Mouse (Mus musculus): Measurements from ENCODE around the gene Tdrd7.

Tdrd7 gene

DNA sequence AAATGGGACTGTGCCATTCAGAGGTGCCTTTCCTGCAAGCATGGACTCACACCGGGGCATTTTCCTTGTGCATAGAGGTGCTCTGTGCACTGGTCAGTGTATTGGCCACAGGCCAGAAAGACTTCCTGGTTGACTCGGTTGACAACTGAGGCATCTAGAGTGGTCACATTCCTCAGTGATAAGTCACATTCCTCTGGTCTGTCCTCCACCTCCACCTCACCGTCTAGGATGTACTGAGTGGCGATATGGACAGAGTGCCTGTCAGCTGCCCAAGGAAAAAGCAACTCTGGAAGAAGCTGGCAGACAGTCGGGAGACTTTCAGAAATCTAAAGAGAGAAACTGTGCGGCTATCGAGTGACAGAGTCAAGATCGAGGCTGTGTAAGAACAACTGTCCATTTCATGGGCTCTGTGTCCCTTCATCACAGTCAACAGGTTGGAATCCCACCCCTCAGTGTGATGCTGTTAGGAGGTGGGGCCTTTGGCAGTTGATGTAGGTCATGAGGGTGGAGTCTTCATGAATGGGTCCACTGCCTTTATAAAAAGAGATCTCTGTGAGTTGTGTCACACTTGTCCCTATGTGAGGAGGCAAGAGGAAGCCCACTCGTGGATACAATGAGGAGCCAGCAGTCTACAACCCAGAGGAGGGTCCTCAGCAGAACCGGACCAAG, at the start of gene Tdrd7:
TSS of gene Tdrd7 (plus strand) at position 564 of the 669 bp plus-strand sequence.
- DNase-seq = peak; percentile 69

DNA sequence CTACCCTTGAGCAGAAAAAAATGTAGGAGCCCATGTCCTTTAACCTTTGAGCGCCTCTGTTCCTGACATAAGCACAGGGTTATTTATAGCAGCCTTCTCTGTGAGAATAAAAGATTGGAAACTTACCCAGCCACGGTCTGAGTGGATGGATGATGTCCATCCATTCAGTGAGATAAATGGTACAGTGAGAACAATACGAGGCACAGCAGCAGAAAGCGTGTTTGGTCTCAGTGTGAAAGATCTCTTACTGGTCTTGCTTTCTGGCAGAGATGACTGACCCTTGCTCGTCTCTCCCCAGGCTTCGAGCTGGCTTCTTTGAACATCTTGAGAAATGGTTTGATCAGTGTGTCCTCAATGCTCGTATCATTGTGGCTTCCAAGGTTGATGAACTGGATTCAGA, 48.0 kb upstream of the Tdrd7 start:
- DNase-seq = no peak

DNA sequence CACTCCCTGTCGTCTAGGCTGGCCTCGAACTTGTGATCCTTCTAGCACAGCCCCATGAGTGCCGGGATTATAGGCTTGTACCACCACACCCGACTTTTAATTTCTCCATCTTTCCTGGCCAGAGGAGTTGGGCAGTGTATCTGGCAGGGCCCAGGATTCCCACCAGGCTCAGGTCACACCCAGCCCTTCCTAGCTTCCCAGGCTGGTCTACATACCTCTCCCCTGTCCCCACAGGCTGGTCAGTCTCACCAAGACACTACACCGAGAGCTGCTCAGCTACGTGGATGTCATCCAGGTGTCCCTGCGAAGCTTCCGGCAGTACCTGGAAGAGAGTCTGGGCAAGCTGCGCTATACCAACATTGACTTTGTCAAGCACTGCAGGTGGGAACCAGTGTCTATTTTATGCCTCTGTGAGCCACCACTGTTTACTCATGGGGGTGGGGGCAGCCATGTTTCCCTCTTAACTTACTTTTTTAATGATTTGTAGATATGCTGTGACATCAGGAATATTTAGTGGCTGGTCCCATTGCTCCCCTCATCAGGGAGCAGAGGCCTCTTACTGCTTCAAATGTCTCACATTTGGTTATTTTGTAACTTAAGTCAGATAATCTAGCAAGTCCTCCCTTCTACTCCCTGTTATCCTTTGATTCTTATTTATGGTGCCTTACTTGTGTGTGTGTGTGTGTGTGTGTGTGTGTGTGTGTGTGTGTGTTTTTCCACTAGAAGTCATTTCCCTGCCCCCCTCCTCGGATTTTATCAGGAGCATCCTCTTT, 43.3 kb upstream of the Tdrd7 start:
- DNase-seq = no peak

DNA sequence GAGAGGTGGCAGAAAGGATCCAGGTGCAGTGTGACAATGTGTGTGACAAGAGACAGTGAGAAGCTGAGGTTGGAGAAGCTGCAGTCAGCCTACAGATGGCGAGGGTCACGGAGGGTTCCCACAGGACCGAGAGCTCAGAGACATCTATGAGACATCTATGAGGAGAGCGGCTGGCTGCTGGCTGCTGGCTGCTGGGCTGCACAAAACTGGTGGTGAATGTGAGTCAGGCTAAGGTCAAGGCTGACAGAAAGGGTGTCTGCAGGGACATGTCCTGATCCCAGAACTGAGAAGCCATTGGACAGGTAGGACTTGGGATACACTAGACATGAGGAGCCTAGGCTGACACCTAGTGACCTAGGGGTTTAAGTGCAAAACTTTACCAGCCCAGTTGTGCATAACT, 41.1 kb upstream of the Tdrd7 start:
- no peak for DNase-seq

DNA sequence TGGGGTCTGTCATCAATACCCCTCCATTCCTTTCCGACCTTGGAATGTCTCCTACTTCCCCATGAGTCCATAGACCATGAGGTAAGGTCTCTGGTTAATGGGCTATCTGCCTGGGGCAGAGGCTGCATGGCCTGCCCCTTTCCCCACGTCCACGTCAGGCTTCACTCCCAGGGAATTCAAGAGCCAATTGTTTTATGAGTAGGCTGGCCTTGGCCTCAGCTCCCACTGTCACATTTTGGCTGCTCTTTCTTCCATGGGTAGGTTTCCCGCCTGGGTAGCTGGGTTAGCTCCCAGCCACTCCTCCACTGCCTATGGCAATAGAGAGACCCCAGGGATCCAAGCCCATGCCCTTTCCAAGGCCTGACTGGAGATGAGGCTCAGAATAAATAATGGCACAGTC, 36.6 kb upstream of the Tdrd7 start:
- no peak for DNase-seq

DNA sequence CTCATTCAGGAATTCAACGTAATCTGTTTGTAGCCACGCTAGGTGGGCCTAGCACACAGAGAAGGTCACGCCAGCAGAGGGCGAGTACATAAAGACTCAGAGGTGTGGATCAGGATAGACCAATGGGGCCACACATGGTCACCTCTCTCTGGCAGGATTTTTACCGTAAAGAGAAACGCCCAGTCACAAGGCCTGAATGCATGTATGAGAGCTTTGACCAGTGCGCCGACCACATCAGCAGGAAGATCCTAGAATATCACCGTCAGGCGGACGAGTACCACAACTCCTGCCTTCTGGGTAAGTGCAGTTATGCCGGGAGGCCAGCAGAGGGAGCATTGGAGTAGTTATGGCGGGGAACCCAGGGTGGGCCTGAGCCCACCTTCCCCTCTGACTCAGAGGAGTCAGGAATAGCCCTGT, 23.5 kb upstream of the Tdrd7 start:
- peak; percentile 74 for DNase-seq

DNA sequence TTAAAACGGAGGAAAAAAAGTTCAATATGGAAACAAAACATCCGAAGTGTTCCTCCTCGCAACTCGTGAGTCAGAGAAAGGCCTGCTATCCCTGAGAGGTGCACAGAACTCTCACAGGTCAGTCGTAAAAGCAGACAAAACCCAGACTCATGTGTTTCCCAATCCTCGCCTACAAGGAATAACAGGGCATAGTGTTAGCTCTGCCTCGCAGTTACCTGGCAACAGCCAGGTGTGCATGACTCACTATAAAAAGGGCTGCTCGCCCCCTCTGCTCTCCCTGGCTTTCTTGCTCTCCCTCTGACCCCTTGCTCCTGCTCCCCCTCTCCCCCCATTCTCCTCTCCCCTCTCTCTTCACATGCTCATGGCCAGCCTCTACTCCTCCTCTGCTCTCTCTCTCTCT, 17.4 kb upstream of the Tdrd7 start:
- DNase-seq = no peak

DNA sequence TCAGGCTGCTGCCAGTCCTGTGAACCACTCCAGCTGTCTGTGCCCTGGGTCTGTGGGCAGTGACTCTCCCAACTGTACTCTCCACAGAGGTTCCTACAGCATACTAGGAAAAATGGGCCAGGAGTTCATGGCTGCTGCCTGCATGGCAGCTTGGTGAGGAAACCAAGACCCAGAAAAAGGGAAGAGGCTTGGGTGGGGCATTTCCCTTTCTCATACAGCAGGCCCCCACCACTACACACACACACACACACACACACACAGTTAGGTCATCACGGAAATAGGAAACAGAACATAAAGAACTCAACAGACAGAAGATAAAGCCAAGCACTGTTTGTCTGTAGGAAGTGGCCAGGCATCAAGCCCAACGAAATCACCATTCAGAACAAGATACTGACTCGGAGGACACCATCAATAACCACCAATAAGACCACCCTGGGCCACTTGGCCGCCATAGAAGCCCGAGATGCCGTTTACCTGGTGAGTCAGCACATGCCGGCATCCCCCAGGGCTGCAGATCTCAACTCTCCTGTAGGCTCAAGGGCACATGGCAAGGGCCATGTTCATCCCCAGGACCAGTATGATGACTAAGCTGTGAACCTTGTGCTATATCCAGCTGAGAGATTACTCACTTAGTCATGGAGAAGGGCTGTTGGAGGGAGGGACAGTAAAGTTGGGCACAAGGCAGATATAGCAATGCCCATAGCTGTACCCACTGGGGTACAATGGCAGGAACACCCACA, 15.9 kb upstream of the Tdrd7 start:
- DNase-seq = no peak

DNA sequence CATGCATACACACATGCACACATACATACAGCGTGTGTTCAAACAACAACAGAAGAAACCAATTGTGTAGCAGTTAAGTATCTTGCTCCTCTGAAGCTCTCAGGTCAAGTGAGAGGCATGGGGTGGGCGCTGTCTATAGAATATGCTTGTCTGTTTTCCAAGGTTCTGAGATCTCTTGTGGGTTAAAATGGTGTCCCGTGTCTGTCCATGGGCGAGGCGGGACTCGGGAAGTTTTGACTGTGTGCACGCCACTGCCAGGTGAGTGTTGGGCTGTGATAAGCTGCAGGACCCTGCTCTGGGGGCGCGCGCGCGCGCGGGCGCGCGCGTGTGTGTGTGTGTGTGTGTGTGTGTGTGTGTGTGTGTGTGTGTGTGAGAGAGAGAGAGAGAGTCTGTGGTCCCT, 13.3 kb upstream of the Tdrd7 start:
- DNase-seq = no peak

DNA sequence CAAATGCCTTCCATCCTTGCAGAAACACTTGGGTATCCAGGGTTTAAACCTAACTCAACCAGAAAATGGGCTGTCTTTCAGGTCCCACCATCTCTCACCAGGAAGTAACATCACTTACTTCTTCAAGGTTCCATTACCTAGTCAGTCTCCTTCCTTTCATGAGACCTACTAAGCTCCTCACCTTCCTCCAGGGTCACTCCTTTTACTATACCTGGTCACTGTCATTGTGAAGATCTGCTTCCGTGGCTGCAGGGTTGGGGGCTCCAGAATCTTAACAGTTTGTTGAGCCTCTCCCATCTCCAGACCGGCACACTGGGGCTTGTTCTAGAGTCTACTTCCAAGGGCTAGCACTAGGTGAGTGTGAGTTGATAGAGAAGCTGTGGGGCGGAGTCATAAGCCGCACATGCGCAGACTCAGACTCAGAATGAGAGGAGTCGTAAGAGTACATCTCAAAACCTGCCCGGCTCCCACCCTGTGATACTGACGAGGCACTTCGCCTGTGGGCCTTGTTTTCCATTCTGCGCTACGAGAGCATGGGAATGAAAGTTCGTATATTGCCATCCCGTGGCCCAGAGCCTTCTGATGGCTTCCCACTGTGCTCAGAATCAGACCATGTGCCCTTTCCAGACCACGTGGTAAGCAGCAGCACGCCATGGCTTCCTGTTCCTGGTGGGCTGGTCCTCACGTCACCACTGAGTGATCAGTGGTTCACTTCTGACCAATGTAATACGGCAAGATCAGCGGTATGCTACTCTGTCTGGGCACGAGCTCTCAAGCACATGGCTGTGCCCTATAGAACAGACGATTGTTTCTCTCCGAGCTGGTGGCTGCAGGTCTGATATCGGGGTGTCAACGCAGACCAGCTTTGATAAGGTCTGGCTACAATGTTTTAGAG, 11.9 kb upstream of the Tdrd7 start:
- no peak for DNase-seq

DNA sequence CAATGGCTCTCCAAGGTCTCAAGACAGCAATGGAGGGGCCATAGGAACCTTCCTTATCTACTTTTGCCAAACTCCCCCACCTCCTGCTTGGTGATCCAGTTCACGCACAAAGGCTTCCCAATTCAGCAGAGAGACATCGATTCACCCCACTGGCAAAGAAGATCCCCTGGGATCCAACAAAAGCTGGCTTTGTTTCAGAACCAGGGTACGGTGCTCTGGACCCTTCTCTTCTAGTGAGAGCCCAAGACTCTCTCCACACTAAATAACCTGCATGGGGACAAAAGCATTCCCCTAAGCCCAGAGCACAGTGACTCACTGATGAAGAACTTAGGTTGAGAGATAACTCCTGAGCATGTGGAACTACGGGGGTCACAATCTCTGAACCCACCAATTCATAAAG, 9.9 kb upstream of the Tdrd7 start:
- DNase-seq = no peak

DNA sequence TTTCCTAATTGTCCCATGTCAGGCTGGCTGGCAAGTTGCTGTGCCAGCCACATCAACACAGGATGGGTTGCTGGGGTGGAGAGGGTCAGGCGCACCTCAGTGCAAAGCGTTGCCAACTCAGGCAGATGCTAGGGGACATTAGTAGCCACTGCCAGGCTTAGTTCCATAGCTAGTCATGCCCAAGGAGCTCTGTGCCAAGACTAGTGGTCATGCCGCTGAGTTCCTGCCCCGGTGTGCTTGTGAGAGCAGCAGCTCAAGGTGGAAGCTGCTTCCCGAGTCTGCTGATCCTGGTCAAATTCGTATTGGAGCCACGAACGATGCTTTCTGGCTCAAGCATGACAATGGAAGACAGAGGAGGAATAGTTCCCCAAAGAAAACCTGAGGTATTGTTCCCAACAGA, 9.0 kb upstream of the Tdrd7 start:
- no peak for DNase-seq

DNA sequence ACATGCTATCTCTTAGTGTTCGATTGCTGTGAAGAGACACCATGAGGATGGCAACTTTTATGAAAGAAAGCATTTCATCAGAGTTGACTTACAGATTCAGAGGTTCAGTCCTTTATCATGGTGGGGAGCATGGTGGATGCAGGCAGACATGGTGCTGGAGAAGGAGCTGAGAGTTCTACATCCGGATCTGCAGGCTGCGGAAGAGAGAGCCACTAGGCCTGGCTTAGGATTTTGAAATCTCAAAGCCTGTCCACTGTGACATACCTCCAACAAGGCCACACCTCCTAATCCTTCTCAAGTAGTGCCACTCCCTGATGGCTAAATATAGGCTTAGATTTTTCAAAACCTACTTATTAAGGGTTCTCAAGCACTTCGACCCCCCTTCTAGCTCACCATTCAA, 8.4 kb upstream of the Tdrd7 start:
- DNase-seq = no peak

DNA sequence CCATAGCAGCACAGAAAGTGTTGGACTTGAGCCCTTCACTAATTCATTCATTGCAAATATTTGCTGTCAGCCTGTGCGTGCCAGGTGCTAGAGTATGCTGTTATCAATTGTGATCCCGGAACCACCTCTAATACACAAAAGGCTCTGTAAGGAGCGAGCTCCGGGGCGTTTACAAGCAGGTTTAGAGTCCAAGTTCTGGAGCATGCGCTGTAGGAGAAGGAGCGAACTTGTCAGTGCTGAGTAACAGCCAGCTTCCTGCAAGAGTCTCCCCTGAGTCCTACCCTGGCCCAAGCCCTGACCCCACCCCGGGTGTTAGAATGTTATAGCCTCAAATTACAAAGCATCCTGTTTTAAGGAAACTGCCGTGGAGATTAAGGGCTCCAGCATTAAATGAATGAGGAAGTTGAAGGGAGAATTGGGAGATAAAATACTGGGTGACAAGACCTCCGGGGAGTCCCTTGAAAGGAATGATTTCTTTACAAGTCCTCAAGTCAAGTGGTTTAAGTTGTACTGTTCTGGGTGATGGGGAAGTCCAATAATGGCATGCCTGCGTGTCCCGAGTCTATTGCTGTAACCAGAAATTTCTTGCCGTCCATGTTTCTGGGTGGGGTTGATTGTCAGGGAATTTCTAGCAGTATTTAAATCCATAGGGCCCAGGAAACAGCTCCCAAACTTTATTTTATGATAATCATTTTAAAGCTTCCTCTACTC, 758 bp downstream of the Tdrd7 start:
- DNase-seq = peak; percentile 74

DNA sequence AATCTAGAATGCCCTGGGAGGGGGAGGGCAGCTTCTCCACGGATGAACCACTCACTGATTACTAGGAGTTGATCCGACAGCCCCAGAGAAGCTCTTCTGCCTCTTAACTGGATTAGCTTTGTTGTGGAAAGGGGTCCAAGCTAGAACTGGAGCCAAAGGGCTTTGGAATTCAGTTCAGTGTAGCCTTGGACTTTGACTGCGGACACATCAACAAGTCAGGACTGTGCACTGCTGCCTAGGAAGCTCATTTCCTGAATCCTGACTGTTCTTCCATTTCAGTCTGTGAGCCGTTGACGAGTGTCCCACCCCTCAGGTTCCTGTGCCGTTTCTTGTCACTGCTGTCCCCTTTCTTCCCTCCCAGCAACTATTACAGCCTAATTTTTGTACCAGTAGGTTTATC, 1.6 kb downstream of the Tdrd7 start:
- DNase-seq = peak; percentile 38

DNA sequence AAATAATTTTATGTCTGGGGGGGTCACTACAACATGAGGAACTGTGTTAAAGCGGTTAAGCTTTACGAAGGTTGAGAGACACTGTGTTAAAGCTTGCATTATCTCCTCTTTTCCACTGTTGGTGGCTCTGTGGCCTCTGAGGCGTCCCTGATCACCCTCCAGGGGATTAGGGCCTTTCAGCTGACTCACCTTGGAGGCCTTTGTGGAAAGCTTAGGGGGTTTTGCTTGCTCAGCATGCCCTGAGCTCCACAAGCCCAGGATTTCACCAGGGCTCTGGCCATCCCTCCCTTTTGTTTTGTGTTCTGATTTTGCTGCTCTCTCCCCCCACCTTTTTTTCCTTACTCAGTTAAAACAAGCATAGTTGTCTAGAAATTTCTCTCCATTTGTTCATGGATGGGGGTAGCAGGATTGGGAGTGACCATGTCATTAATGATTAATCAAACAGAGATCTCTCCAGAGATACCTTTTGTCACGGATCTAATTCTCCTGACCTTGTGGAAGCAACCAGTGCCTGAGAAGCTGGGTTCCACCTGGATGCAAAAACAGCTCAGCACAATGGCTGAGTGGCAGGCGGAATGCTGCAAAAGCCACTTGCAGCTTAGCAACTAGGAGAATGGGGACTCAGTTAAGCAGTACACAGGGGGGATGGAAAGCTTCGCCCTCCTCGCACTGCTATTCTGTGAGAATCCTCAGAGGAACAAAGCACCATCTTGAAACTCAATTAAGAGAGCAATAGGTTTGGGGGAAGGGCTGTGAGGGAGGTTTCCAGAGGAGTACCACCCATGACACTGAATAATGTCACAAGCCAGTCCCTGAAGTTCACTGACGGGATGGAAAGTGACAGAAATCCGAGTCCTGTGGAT, 2.6 kb downstream of the Tdrd7 start:
- DNase-seq = no peak

DNA sequence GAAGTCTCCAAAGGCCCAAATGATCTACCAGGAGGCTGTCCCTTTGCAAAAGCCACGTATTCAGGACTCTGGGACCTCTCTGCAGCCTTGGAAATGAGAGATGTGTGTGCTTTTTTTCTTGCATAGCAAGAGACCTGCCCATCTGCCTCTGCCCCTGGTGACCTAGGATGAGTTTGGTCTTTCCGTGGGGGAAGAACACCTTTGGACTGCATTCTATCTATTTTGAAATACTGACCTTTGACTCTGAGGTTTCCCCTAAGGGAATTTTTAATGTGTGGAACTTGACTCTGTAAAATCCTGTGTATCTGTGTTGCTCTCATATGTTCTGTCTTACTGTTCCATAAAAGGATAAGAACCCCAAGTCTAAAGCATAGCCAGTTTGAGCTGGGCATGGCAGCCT, 3.9 kb downstream of the Tdrd7 start:
- no peak for DNase-seq

DNA sequence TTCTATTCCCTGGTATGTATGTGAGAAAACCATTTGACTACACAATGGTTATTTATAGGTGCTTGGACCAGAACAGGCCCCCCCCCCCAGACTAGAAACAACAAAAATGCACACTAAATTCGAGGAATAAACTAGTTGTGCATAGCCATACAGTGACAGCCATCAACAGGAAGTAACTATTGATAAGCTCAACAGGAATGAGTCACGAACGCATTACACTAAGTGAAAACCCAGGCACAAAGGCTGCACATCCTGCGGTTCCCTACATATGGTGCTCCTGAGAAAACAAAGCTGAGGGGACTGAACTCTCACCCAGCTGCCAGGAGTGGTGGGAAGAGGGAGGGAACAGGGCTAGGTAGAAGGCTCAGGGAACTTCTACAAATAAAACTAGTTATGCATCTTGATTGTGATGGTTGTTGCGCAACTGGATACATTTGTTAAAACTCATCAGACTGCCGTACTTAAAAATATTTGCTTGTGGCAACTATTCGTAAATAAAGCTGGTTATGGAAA, 5.0 kb downstream of the Tdrd7 start:
- DNase-seq = no peak

DNA sequence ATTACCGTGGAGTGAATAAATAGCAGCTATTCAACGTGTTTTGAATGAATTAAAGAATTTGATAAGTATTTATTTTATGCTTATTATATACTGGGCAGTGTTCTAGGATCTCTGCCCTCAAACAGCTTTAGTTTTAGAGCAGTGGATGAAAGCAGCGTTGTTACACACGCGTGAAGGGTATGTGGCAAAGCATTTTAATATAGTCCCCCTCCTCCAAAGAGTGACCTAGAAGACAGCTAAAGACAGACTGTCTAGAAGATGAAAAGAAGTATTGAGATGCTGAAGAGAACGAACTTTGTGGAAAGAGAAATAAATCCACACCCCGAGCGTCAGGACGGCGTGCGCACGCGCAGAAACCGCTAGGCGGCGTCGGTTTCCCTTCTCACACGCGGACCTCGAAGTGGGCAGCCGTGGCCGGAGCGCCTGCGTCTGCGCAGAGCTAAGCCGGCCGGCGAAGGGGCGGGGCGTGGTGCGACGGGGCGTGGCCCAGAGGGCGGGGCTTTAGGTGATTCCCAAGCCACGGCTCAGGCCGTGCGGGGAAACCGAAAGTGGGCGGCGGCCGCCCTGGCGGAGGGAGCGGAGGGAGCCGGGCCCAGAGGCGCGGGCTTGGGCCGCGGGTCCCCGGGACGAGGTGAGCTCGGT, 6.8 kb downstream of the Tdrd7 start:
- DNase-seq = peak; percentile 100

DNA sequence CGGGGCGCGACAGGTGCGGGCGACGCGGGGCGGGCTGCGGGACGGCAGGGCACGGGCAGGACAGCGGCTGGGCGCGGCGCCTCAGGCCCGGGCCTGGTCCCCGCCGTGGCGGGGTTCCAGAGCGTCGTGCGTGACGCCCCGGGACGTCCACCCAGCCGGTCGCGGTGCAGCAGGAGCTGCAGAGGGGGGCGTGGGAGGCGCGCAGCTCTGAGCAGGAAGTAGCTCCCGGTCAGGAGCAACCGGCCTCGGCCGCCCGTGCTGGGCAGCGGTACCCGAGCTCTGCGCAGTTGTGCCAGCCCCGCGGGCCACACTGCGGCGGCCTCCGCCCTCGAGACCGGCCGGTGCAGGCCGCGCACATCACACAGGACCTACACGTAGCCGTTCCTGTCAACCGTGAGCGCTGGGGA, 7.3 kb downstream of the Tdrd7 start:
- DNase-seq = peak; percentile 83

All from kidney, postnatal 10 days (tissue).